Mouse (Mus musculus) MEL (cell line): ENCODE measurements around the gene Dlec1. TPM values are rescaled to one million over a fixed set of nuclear protein-coding genes. Genes with fewer than 3 reads are reported as not detected.

ENCODE experiments used
- DNase-seq: peaks from one replicate; pipeline ENCODE4 v3.0.0; 2011; ENCODE audit warnings: low read depth, low spot score
- H3K27ac ChIP-seq: 2 replicates; pipeline ENCODE4 v1.5.1; 2012; ENCODE audit warnings: low read depth, mild to moderate bottlenecking, control low read depth, low read length, moderate library complexity; ENCODE audit not compliant: control insufficient read depth
- H3K27me3 ChIP-seq, 2 experiments: fragments of 150-350 bp in 1 of 2; sonication (generic) in 1 of 2; 2 replicates each; pipeline ENCODE4 v1.6.1; 2012; ENCODE audit warnings: low read length in 2 of 2, mild to moderate bottlenecking in 2 of 2, improper control_type of control experiment in 1 of 2, moderate library complexity in 1 of 2; ENCODE audit not compliant: insufficient read depth in 2 of 2, control insufficient read depth in 1 of 2
- H3K36me3 ChIP-seq, 2 experiments: 2 replicates each; pipeline ENCODE4 v1.6.1; 2012 to 2014; ENCODE audit warnings: low read length in 2 of 2, improper control_type of control experiment in 1 of 2, inconsistent platforms in 1 of 2, mild to moderate bottlenecking in 1 of 2; ENCODE audit not compliant: insufficient read depth in 2 of 2, control insufficient read depth in 1 of 2
- H3K4me1 ChIP-seq, 2 experiments: fragments of 150-350 bp in 1 of 2; sonication (generic) in 1 of 2; 2 replicates each; pipeline ENCODE4 v1.6.1; 2012; ENCODE audit warnings: low read length in 2 of 2, improper control_type of control experiment in 1 of 2, mild to moderate bottlenecking in 1 of 2; ENCODE audit not compliant: insufficient read depth in 2 of 2, control insufficient read depth in 1 of 2
- H3K4me3 ChIP-seq, 2 experiments: fragments of 150-350 bp in 1 of 2; sonication (generic) in 1 of 2; 2 replicates each; pipeline ENCODE4 v1.5.1; 2012; ENCODE audit warnings: low read depth in 2 of 2, low read length in 2 of 2, mild to moderate bottlenecking in 2 of 2, moderate library complexity in 2 of 2, control low read depth in 1 of 2, improper control_type of control experiment in 1 of 2; ENCODE audit not compliant: control insufficient read depth in 1 of 2, insufficient read depth in 1 of 2
- H3K79me2 ChIP-seq: 2 replicates; pipeline ENCODE4 v1.6.1; 2012; ENCODE audit warnings: mild to moderate bottlenecking, low read length, moderate library complexity; ENCODE audit not compliant: control insufficient read depth, poor library complexity, insufficient read depth
- H3K9ac ChIP-seq: 2 replicates; pipeline ENCODE4 v1.6.1; 2012; ENCODE audit warnings: low read depth, mild to moderate bottlenecking, control low read depth, low read length, moderate library complexity; ENCODE audit not compliant: control insufficient read depth, poor library complexity, severe bottlenecking
- H3K9me3 ChIP-seq: fragments of 150-350 bp; sonication (generic); replicated peaks from 2 replicates; pipeline ENCODE4 v1.6.1; 2012; ENCODE audit warnings: mild to moderate bottlenecking, low read length, improper control_type of control experiment, moderate library complexity; ENCODE audit not compliant: insufficient read depth
- BHLHE40 ChIP-seq: IDR thresholded peaks from 2 replicates; pipeline ENCODE4 v1.6.1; 2012; ENCODE audit warnings: low read depth, mild to moderate bottlenecking, inconsistent platforms, low read length, improper control_type of control experiment, borderline replicate concordance
- CHD1 ChIP-seq: IDR thresholded peaks from 2 replicates; pipeline ENCODE4 v1.6.1; 2012; ENCODE audit warnings: low read depth, mild to moderate bottlenecking, inconsistent platforms, low read length, improper control_type of control experiment
- CTCF ChIP-seq, 3 experiments: IDR thresholded peaks in 2 of 3; conservative IDR thresholded peaks in 1 of 3; 2 replicates each; pipeline ENCODE4 v1.5.1; 2011 to 2012; ENCODE audit warnings: low read length in 3 of 3, low read depth in 2 of 3, mild to moderate bottlenecking in 2 of 3, improper control_type of control experiment in 1 of 3, inconsistent platforms in 1 of 3, mixed read lengths in 1 of 3, moderate library complexity in 1 of 3; ENCODE audit not compliant: control insufficient read depth in 1 of 3, insufficient read depth in 1 of 3, poor library complexity in 1 of 3, severe bottlenecking in 1 of 3
- E2F4 ChIP-seq: IDR thresholded peaks from 2 replicates; pipeline ENCODE4 v1.6.1; 2011; ENCODE audit warnings: low read depth, low read length, improper control_type of control experiment, borderline replicate concordance
- ELF1 ChIP-seq: IDR thresholded peaks from 2 replicates; pipeline ENCODE4 v1.6.1; 2014; ENCODE audit warnings: low read depth, mild to moderate bottlenecking, inconsistent platforms, low read length, improper control_type of control experiment, moderate library complexity
- EP300 ChIP-seq, 2 experiments: IDR thresholded peaks; 2 replicates each; pipeline ENCODE4 v1.6.1; 2011; ENCODE audit warnings: improper control_type of control experiment in 2 of 2, low read length in 2 of 2, low read depth in 1 of 2, mild to moderate bottlenecking in 1 of 2
- ETS1 ChIP-seq: IDR thresholded peaks from 2 replicates; pipeline ENCODE4 v1.6.1; 2012; ENCODE audit warnings: low read depth, mild to moderate bottlenecking, inconsistent platforms, low read length, improper control_type of control experiment, moderate library complexity
- GABPA ChIP-seq: IDR thresholded peaks from 2 replicates; pipeline ENCODE4 v1.6.1; 2012; ENCODE audit warnings: low read depth, mild to moderate bottlenecking, inconsistent platforms, low read length, improper control_type of control experiment, moderate library complexity
- GATA1 ChIP-seq: IDR thresholded peaks from 2 replicates; pipeline ENCODE4 v1.6.1; 2011; ENCODE audit warnings: low read depth, low read length, improper control_type of control experiment
- HCFC1 ChIP-seq: IDR thresholded peaks from 2 replicates; pipeline ENCODE4 v1.6.1; 2012; ENCODE audit warnings: low read depth, mild to moderate bottlenecking, inconsistent platforms, low read length, improper control_type of control experiment, moderate library complexity
- KAT2A ChIP-seq: conservative IDR thresholded peaks from 2 replicates; pipeline ENCODE4 v1.6.1; 2012; ENCODE audit warnings: low read depth, low read length, improper control_type of control experiment, inconsistent platforms
- MAFK ChIP-seq: IDR thresholded peaks from 2 replicates; pipeline ENCODE4 v1.6.1; 2011; ENCODE audit warnings: low read depth, mild to moderate bottlenecking, low read length, improper control_type of control experiment, borderline replicate concordance
- MYB ChIP-seq: IDR thresholded peaks from 2 replicates; pipeline ENCODE4 v1.6.1; 2011; ENCODE audit warnings: mild to moderate bottlenecking, low read depth, low read length, improper control_type of control experiment
- NELFE ChIP-seq: IDR thresholded peaks from 2 replicates; pipeline ENCODE4 v1.6.1; 2011; ENCODE audit warnings: low read depth, low read length, improper control_type of control experiment
- POLR2A ChIP-seq, 2 experiments: IDR thresholded peaks; 2 replicates each; pipeline ENCODE4 v1.6.1; 2011 to 2012; ENCODE audit warnings: low read length in 2 of 2, mild to moderate bottlenecking in 2 of 2, control low read depth in 1 of 2, improper control_type of control experiment in 1 of 2, low read depth in 1 of 2, moderate library complexity in 1 of 2; ENCODE audit not compliant: control insufficient read depth in 1 of 2, insufficient read depth in 1 of 2, poor library complexity in 1 of 2
- POLR2AphosphoS5 ChIP-seq: IDR thresholded peaks from 2 replicates; pipeline ENCODE4 v1.6.1; 2012; ENCODE audit warnings: low read depth, borderline replicate concordance, mild to moderate bottlenecking, inconsistent platforms, low read length, moderate library complexity, mixed read lengths
- RAD21 ChIP-seq: IDR thresholded peaks from 2 replicates; pipeline ENCODE4 v1.6.1; 2011; ENCODE audit warnings: mild to moderate bottlenecking, low read depth, low read length, improper control_type of control experiment
- TAL1 ChIP-seq: IDR thresholded peaks from 2 replicates; pipeline ENCODE4 v1.6.1; 2012; ENCODE audit warnings: mild to moderate bottlenecking, inconsistent platforms, low read length, moderate library complexity, mixed read lengths
- TCF12 ChIP-seq: IDR thresholded peaks from 2 replicates; pipeline ENCODE4 v1.6.1; 2014; ENCODE audit warnings: low read depth, mild to moderate bottlenecking, inconsistent platforms, low read length, improper control_type of control experiment, moderate library complexity
- UBTF ChIP-seq: IDR thresholded peaks from 2 replicates; pipeline ENCODE4 v1.6.1; 2012; ENCODE audit warnings: low read depth, mild to moderate bottlenecking, inconsistent platforms, low read length, improper control_type of control experiment, moderate library complexity, borderline replicate concordance; ENCODE audit not compliant: insufficient read depth
- USF2 ChIP-seq, 2 experiments: IDR thresholded peaks; 2 replicates each; pipeline ENCODE4 v1.6.1; 2011 to 2012; ENCODE audit warnings: improper control_type of control experiment in 2 of 2, low read length in 2 of 2, borderline replicate concordance in 1 of 2, inconsistent platforms in 1 of 2, low read depth in 1 of 2, mild to moderate bottlenecking in 1 of 2; ENCODE audit not compliant: insufficient read depth in 1 of 2
- ZC3H11A ChIP-seq: IDR thresholded peaks from 2 replicates; pipeline ENCODE4 v1.6.1; 2012; ENCODE audit warnings: low read depth, mild to moderate bottlenecking, inconsistent platforms, low read length, improper control_type of control experiment
- ZMIZ1 ChIP-seq: IDR thresholded peaks from 2 replicates; pipeline ENCODE4 v1.6.1; 2012; ENCODE audit warnings: low read depth, mild to moderate bottlenecking, inconsistent platforms, low read length, improper control_type of control experiment, moderate library complexity
- ZNF384 ChIP-seq: IDR thresholded peaks from 2 replicates; pipeline ENCODE4 v1.6.1; 2012; ENCODE audit warnings: low read depth, mild to moderate bottlenecking, inconsistent platforms, low read length, improper control_type of control experiment
- polyA plus RNA-seq, 2 experiments: library from polyadenylated mRNA; stranded (reverse) in 1 of 2; unstranded in 1 of 2; fragments of >175 nt in 1 of 2; fragments of >200 nt in 1 of 2; gene quantifications; 2 replicates each; pipeline versions ENCODE4 v1.2.1 to v1.2.4; 2012; ENCODE audit warnings: low replicate concordance in 2 of 2, low read depth in 1 of 2; ENCODE audit not compliant: insufficient read length in 2 of 2, insufficient read depth in 1 of 2, missing spikeins in 1 of 2
- total RNA-seq: library from RNA; depleted of rRNA; stranded (reverse); fragments of 300-350 nt; gene quantifications from 2 replicates; pipeline ENCODE4 v1.2.3, GENCODE M21; 2012

The Dlec1 gene
- total and polyA plus RNA-seq, 3 experiments: 0.22 TPM; not detected in 2

- no peaks in the 10 kb centered on the region for H3K9me3 ChIP-seq
- DNase-seq: no peak
- H3K79me2 ChIP-seq: no peaks in the 10 kb centered on the region
- H3K9ac ChIP-seq: no peak overlapping the region
- no peaks in the 10 kb centered on the region for H3K36me3 ChIP-seq
- H3K4me3 ChIP-seq: no peak overlapping the region
- TF ChIP-seq CTCF (IDR thresholded peaks at IDR 0.05 in 2 of 3, conservative IDR thresholded peaks at IDR 0.05 in 1 of 3; ENCODE audit: control insufficient read depth in 1 of 3, insufficient read depth in 1 of 3, low read depth in 2 of 3, low read length in 3 of 3, poor library complexity in 1 of 3, severe bottlenecking in 1 of 3) (peak in 1 of 3 experiments; percentile 24; a peak in 1 of 6 replicates), CHD1 (no peak), MAFK (no peak), E2F4 (no peak)
- no peak overlapping the region for H3K27ac ChIP-seq
- H3K27me3 ChIP-seq: no peaks in the 10 kb centered on the region; a peak in 1 of 4 replicates
- H3K4me1 ChIP-seq: no peaks in the 10 kb centered on the region
These were observed 41.1 kb downstream of the Dlec1 start for GRCm38 (mm10) chr9:119143372-119143771.

GRCm38 (mm10) chr9:119144696-119145095 lies 42.4 kb downstream of the Dlec1 start:
- no peak overlapping the region for H3K9ac ChIP-seq
- H3K27me3 ChIP-seq: no peaks in the 10 kb centered on the region; a peak in 1 of 4 replicates
- no peak for DNase-seq
- TF ChIP-seq USF2 (IDR thresholded peaks at IDR 0.05; ENCODE audit: borderline replicate concordance in 1 of 2, insufficient read depth in 1 of 2, low read depth in 1 of 2, low read length in 2 of 2) (no peak), KAT2A (no peak), BHLHE40 (no peak), TCF12 (no peak), EP300 (IDR thresholded peaks at IDR 0.05; ENCODE audit: low read depth in 1 of 2, low read length in 2 of 2) (no peak)
- H3K27ac ChIP-seq: no peak overlapping the region
- H3K9me3 ChIP-seq: no peaks in the 10 kb centered on the region
- no peaks in the 10 kb centered on the region for H3K36me3 ChIP-seq
- no peaks in the 10 kb centered on the region for H3K79me2 ChIP-seq
- H3K4me3 ChIP-seq: no peak overlapping the region
- no peaks in the 10 kb centered on the region for H3K4me1 ChIP-seq

- H3K9me3 ChIP-seq: no peaks in the 10 kb centered on the region
These were observed 42.9 kb downstream of the Dlec1 start for GRCm38 (mm10) chr9:119145137-119145536.

More at GRCm38 (mm10) chr9:119145137-119145536, 42.9 kb downstream of the Dlec1 start:
- H3K27ac ChIP-seq: no peak overlapping the region
- no peak overlapping the region for H3K4me3 ChIP-seq
- TF ChIP-seq ZMIZ1 (no peak), NELFE (no peak), ETS1 (no peak), MYB (no peak), KAT2A (no peak), UBTF (no peak), TAL1 (no peak), HCFC1 (no peak), GABPA (no peak), E2F4 (no peak), CHD1 (no peak), EP300 (IDR thresholded peaks at IDR 0.05; ENCODE audit: low read depth in 1 of 2, low read length in 2 of 2) (no peak), ELF1 (no peak), POLR2A (IDR thresholded peaks at IDR 0.05; ENCODE audit: control insufficient read depth in 1 of 2, insufficient read depth in 1 of 2, low read depth in 1 of 2, low read length in 2 of 2, poor library complexity in 1 of 2) (no peak), POLR2AphosphoS5 (no peak), CTCF (IDR thresholded peaks at IDR 0.05 in 2 of 3, conservative IDR thresholded peaks at IDR 0.05 in 1 of 3; ENCODE audit: control insufficient read depth in 1 of 3, insufficient read depth in 1 of 3, low read depth in 2 of 3, low read length in 3 of 3, poor library complexity in 1 of 3, severe bottlenecking in 1 of 3) (no peak), GATA1 (no peak), ZC3H11A (no peak), ZNF384 (no peak), RAD21 (no peak)
- no peaks in the 10 kb centered on the region; a peak in 1 of 4 replicates for H3K27me3 ChIP-seq
- H3K4me1 ChIP-seq: no peaks in the 10 kb centered on the region
- H3K79me2 ChIP-seq: no peaks in the 10 kb centered on the region
- no peaks in the 10 kb centered on the region for H3K36me3 ChIP-seq
- no peak overlapping the region for H3K9ac ChIP-seq
- no peak for DNase-seq
